Mouse (Mus musculus) lung, postnatal 10 days (tissue): ENCODE data around the gene Hmx1.

Experiments
- DNase-seq: peaks from one replicate; pipeline ENCODE4 v3.0.0; 2021

Hmx1 gene

GRCm38 (mm10) chr5:35398310-35398910, 9.5 kb downstream of the Hmx1 start:
- no peak for DNase-seq

GRCm38 (mm10) chr5:35399061-35399460, 10.2 kb downstream of the Hmx1 start:
- DNase-seq: no peak

- DNase-seq: no peak
These were observed 10.9 kb downstream of the Hmx1 start for GRCm38 (mm10) chr5:35399704-35400320.

GRCm38 (mm10) chr5:35401240-35401639, 12.3 kb downstream of the Hmx1 start:
- DNase-seq: no peak

- no peak for DNase-seq
These were observed 18.6 kb downstream of the Hmx1 start for GRCm38 (mm10) chr5:35407411-35407930.

GRCm38 (mm10) chr5:35411028-35411427, 22.1 kb downstream of the Hmx1 start:
- no peak for DNase-seq

GRCm38 (mm10) chr5:35412833-35413232, 23.9 kb downstream of the Hmx1 start:
- peak; percentile 22 for DNase-seq

GRCm38 (mm10) chr5:35417707-35418106, 28.8 kb downstream of the Hmx1 start:
- DNase-seq: no peak

- no peak for DNase-seq
These were observed 32.7 kb downstream of the Hmx1 start for GRCm38 (mm10) chr5:35421622-35422021.

- no peak for DNase-seq
These were observed 36.3 kb downstream of the Hmx1 start for GRCm38 (mm10) chr5:35425218-35425617.

GRCm38 (mm10) chr5:35427901-35428300, 39.0 kb downstream of the Hmx1 start:
- no peak for DNase-seq

GRCm38 (mm10) chr5:35428421-35428820, 39.5 kb downstream of the Hmx1 start:
- DNase-seq: no peak

- DNase-seq: no peak
These were observed 43.2 kb downstream of the Hmx1 start for GRCm38 (mm10) chr5:35432098-35432497.

GRCm38 (mm10) chr5:35434038-35434437, 45.1 kb downstream of the Hmx1 start:
- no peak for DNase-seq

- no peak for DNase-seq
These were observed 45.8 kb downstream of the Hmx1 start for GRCm38 (mm10) chr5:35434703-35435102.

GRCm38 (mm10) chr5:35438805-35439204, 49.9 kb downstream of the Hmx1 start:
- no peak for DNase-seq

- no peak for DNase-seq
These were observed 51.6 kb downstream of the Hmx1 start for GRCm38 (mm10) chr5:35440459-35440858.

- no peak for DNase-seq
These were observed 52.5 kb downstream of the Hmx1 start for GRCm38 (mm10) chr5:35441411-35441810.

- no peak for DNase-seq
These were observed 55.8 kb downstream of the Hmx1 start for GRCm38 (mm10) chr5:35444731-35445130.

- DNase-seq: peak; percentile 45
These were observed 58.9 kb downstream of the Hmx1 start for GRCm38 (mm10) chr5:35447656-35448443.
